Comparison of ENCODE assay signal across 12 mouse cellular contexts in the genomic region with DNA sequence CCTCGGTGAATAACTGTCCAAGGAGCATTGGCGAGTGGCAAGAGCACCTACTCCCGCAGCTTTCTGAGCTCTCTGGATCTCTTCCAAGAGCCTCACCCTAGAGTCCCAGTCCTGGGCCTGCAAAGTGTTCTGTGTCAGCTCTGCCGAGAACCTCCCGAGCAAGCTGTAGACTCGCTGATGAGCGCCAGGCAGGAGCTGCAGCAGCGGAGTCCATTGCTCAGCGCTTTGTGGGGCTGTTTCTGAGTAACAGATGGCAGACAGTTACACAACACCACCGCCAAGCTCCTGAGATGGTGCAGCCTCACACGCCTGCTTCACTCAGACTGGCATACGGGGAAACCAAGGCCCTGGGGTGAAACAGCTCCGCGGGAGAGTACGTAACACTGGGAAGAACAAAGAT. TPM values are rescaled to one million over a fixed set of nuclear protein-coding genes. Genes with fewer than 3 reads are reported as not detected.
DNase-seq lines count a peak whose midpoint lies in the region; ATAC-seq lines count a peak whose summit lies in the region.
"Had no signal": no experiment of that assay in that cellular context is flagged by ENCODE, and none has a peak within 500 bp of the region (broad histone marks: within the 10 kb centered on the region; RNA-seq: fewer than 3 reads in every experiment).

No protein-coding gene starts in this region.

- H3K4me2 ChIP-seq in forebrain, embryonic 13.5 days: no peak overlapping the region
- H3K4me2 ChIP-seq in forebrain, embryonic 11.5 days (ENCODE audit: low read depth, low read length, severe bottlenecking): no peak overlapping the region
- H3K4me2 ChIP-seq: liver, embryonic 15.5 days had no signal

- H3K4me3 ChIP-seq in forebrain, embryonic 13.5 days: no peak overlapping the region
- no peak overlapping the region for H3K4me3 ChIP-seq in forebrain, embryonic 11.5 days (ENCODE audit: low read depth, low read length)
- H3K4me3 ChIP-seq: liver, embryonic 15.5 days; midbrain, embryonic 15.5 days had no signal

- no peaks in the 10 kb centered on the region for H3K9me3 ChIP-seq in forebrain, embryonic 13.5 days (replicated peaks)
- H3K9me3 ChIP-seq in forebrain, embryonic 11.5 days (ENCODE audit: control insufficient read depth, low read length): no peaks in the 10 kb centered on the region
- H3K9me3 ChIP-seq: liver, embryonic 15.5 days; midbrain, embryonic 15.5 days had no signal

- ATAC-seq in forebrain, embryonic 13.5 days: peak; percentile 39
- ATAC-seq in forebrain, embryonic 11.5 days (replicated peaks; ENCODE audit: low FRiP score): no peak
- ATAC-seq: midbrain, embryonic 15.5 days had no signal

- intact Hi-C loops in left cerebral cortex, postnatal 14 days (cut with DNase I): loop anchor here (5.0 to 10.0 kb wide), 2 partner anchors 325 to 407 kb away; no protein-coding TSS in a partner anchor
- intact Hi-C loops in gastrocnemius, postnatal 14 days (cut with DNase I; ENCODE audit: low total_unique reads): no loop called here

- 67% methylated on average over 15 of the region's 15 CpGs for WGBS in forebrain, embryonic 13.5 days
- 75% methylated on average over 15 of the region's 15 CpGs for WGBS in forebrain, embryonic 11.5 days

- peaks cover 54% of the 10 kb centered on the region for H3K4me1 ChIP-seq in forebrain, embryonic 13.5 days
- peaks cover 10% of the 10 kb centered on the region; the same call in 1 of the 2 replicates for H3K4me1 ChIP-seq in forebrain, embryonic 11.5 days (replicated peaks; ENCODE audit: control insufficient read depth, insufficient read depth, low read length)
- H3K4me1 ChIP-seq: liver, embryonic 15.5 days had no signal

- no peak for DNase-seq in forebrain, embryonic 11.5 days (ENCODE audit: low spot score)
- peak; percentile 53 for DNase-seq in cerebellum, adult 11-12 months
- DNase-seq in kidney, adult 9 months: peak; percentile 62
- DNase-seq in left cerebral cortex, postnatal 14 days (ENCODE audit: low spot score in 2 of 2): peak; percentile 71 to 73
- DNase-seq in gastrocnemius, postnatal 14 days: no peak
- DNase-seq in thymus, postnatal 14 days: no peak
- no peak for DNase-seq in ovary, adult 18-20 months (ENCODE audit: low spot score)
- DNase-seq: spleen, adult 18-20 months had no signal

- H3K36me3 ChIP-seq in forebrain, embryonic 13.5 days (ENCODE audit: poor library complexity, severe bottlenecking): no peaks in the 10 kb centered on the region
- no peaks in the 10 kb centered on the region for H3K36me3 ChIP-seq in forebrain, embryonic 11.5 days (ENCODE audit: control insufficient read depth, insufficient read depth, low read length)
- H3K36me3 ChIP-seq: liver, embryonic 15.5 days; midbrain, embryonic 15.5 days had no signal

- peak overlapping the region; percentile 53 for H3K27ac ChIP-seq in forebrain, embryonic 13.5 days
- H3K27ac ChIP-seq in forebrain, embryonic 11.5 days (ENCODE audit: low read depth, low read length): no peak overlapping the region
- H3K27ac ChIP-seq: liver, embryonic 15.5 days; midbrain, embryonic 15.5 days had no signal

- no peak overlapping the region for H3K9ac ChIP-seq in forebrain, embryonic 13.5 days
- no peak overlapping the region for H3K9ac ChIP-seq in forebrain, embryonic 11.5 days (ENCODE audit: low read length)
- H3K9ac ChIP-seq: liver, embryonic 15.5 days; midbrain, embryonic 15.5 days had no signal

- peaks cover 20% of the 10 kb centered on the region for H3K27me3 ChIP-seq in forebrain, embryonic 13.5 days
- peaks cover 14% of the 10 kb centered on the region for H3K27me3 ChIP-seq in forebrain, embryonic 11.5 days (ENCODE audit: control insufficient read depth, insufficient read depth, low read length)

RNA-seq across cellular contexts. Expression of a gene that starts 1.7 kb away (rescaled TPM):
- 6.4 and 8.8 TPM in 2 replicates for polyA plus RNA-seq in forebrain, embryonic 13.5 days (2015; fragmentation: Nextera tagmentation; extraction: Ambion mirVana)
- polyA plus RNA-seq in forebrain, embryonic 11.5 days (2014; fragmentation: Nextera tagmentation; extraction: Ambion mirVana): 5.4 and 8.4 TPM in 2 replicates
- 10 to 100 TPM; 18.2 to 19.1 TPM for total RNA-seq in left cerebral cortex, postnatal 14 days (2021)
- under 1 TPM in 1 of 2 experiments, not detected in 1; 0.14 TPM for total RNA-seq in gastrocnemius, postnatal 14 days (2021)
- total RNA-seq: gastrocnemius, adult 8-10 months had no signal

Comparison
In these comparisons a context has a peak if more than half of its experiments do, and no peak if none do; other contexts are left out.
1. DNase-seq: peak in cerebellum, adult 11-12 months (single experiment), kidney, adult 9 months (single experiment) and left cerebral cortex, postnatal 14 days (2 of 2); none in forebrain, embryonic 11.5 days (single experiment), gastrocnemius, postnatal 14 days (single experiment), thymus, postnatal 14 days (single experiment) and ovary, adult 18-20 months (single experiment).
2. RNA of a gene that starts 1.7 kb away (total RNA-seq): 18.2 to 19.1 TPM in left cerebral cortex, postnatal 14 days; 0.14 TPM in gastrocnemius, postnatal 14 days; every median in the first group is over 10 times any median in the second.